Mouse (Mus musculus) midbrain, embryonic 14.5 days (tissue): ENCODE measurements at regions not wholly inside any gene's neighbourhood (a gene's known extent, or its start where the extent isn't known, plus 50 kb on each side); places are given as distances from the start of the nearest gene placed in this dataset.
"Not testable (repeated sequence)": the region's sequence is repeated elsewhere in the genome, so short reads cannot be mapped to it uniquely, and the experiment has no call there.

Experiments used
- ATAC-seq: fragments of 200-750 bp; cut with Nextera tagmentation; 2 replicates; pipeline ENCODE4 v1.8.0; 2017; ENCODE audit warnings: moderate number of reproducible peaks, moderate library complexity; ENCODE audit not compliant: low FRiP score, low TSS enrichment
- DNase-seq: peaks from one replicate; pipeline ENCODE4 v3.0.0-alpha.2; 2015
- H3K27ac ChIP-seq: fragments of 300-500 bp; sonication (generic); replicated peaks from 2 replicates; pipeline ENCODE4 v1.5.1; 2014; ENCODE audit warnings: mild to moderate bottlenecking, low read depth, low read length, moderate library complexity
- H3K27me3 ChIP-seq: fragments of 300-500 bp; sonication (generic); 2 replicates; pipeline ENCODE4 v1.6.1; 2014; ENCODE audit warnings: low read length, control low read depth, mixed read lengths; ENCODE audit not compliant: control insufficient read depth, insufficient read depth
- H3K36me3 ChIP-seq: fragments of 300-500 bp; sonication (generic); 2 replicates; pipeline ENCODE4 v1.6.1; 2014; ENCODE audit warnings: low read length, control low read depth; ENCODE audit not compliant: control insufficient read depth, insufficient read depth
- H3K4me1 ChIP-seq: fragments of 300-500 bp; sonication (generic); 2 replicates; pipeline ENCODE4 v1.6.1; 2014; ENCODE audit warnings: mild to moderate bottlenecking, antibody characterized with exemption, low read length, control low read depth; ENCODE audit not compliant: control insufficient read depth, insufficient read depth
- H3K4me2 ChIP-seq: fragments of 300-500 bp; sonication (generic); 2 replicates; pipeline ENCODE4 v1.6.1; 2014; ENCODE audit warnings: mild to moderate bottlenecking, low read length, moderate library complexity
- H3K4me3 ChIP-seq: fragments of 300-500 bp; sonication (generic); replicated peaks from 2 replicates; pipeline ENCODE4 v1.5.1; 2014; ENCODE audit warnings: low read depth, low read length
- H3K9ac ChIP-seq: fragments of 300-500 bp; sonication (generic); replicated peaks from 2 replicates; pipeline ENCODE4 v1.6.1; 2014; ENCODE audit warnings: mild to moderate bottlenecking, low read length, moderate library complexity
- H3K9me3 ChIP-seq: fragments of 300-500 bp; sonication (generic); 2 replicates; pipeline ENCODE4 v1.6.1; 2016; ENCODE audit warnings: low read length, control low read depth, mixed read lengths; ENCODE audit not compliant: control insufficient read depth
- WGBS: fragments of 180-500 bp; shearing (Covaris S2); extraction: QIAGEN DNeasy Blood & Tissue Kit; methylation state at CpG from one replicate; pipeline ENCODE4 v1.1.7; 2014; 5-methylcytosine and 5-hydroxymethylcytosine counted together

DNA sequence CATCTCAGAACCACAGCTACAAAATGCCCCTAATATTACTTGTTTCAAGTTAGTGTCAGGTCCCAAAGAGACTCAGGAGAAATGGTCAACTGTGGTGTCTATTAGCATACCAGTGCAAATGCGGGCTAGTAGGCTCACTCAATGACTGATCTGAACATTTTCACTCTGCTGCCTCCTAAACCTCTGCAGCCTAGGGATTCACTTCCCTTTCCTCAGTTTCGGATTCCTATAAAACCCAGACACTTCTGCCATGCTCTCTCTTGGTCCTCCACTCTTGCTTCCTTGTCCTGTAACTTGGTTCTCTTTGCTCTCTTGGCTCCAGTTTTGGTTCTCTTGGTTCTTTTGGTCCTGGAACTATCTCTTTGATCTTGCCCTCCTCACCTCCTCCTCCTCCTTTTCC, 206.3 kb upstream of the Spef2 start:
- Histone ChIP-seq H3K27me3 (no peaks in the 10 kb centered on the region), H3K27ac (no peak overlapping the region), H3K9me3 (no peaks in the 10 kb centered on the region), H3K4me2 (no peak overlapping the region), H3K4me1 (no peaks in the 10 kb centered on the region), H3K4me3 (no peak overlapping the region), H3K9ac (no peak overlapping the region), H3K36me3 (no peaks in the 10 kb centered on the region)
- no peak for DNase-seq
- 87% methylated on average over 2 of the region's 2 CpGs for WGBS
- no peak for ATAC-seq

DNA sequence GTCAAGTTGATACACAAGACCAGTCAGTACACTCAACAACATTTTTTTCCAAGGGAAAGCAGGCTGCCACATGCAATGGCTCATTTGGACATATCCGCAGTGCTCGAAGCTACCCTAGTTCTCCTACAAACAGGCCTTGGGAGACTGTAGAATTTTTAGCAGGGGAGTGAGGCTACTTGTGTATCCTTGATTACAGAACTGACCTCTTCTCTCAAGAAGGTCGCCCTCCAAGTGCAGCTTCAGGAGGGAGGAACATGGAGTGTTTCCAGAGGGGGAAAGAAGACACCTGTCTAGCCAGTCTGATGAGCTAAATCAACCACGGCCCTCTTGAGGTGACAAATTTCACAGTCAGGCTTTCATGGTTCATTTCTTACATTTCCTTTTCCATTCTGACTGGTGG, 202.0 kb upstream of the Prlr start:
- no peak for DNase-seq
- no peak for ATAC-seq
- H3K27me3 ChIP-seq: no peaks in the 10 kb centered on the region
- WGBS: 78% methylated on average over 4 of the region's 4 CpGs
- H3K4me2 ChIP-seq: no peak overlapping the region
- no peaks in the 10 kb centered on the region for H3K4me1 ChIP-seq
- H3K9ac ChIP-seq: no peak overlapping the region
- H3K36me3 ChIP-seq: no peaks in the 10 kb centered on the region
- H3K27ac ChIP-seq: no peak overlapping the region
- H3K4me3 ChIP-seq: no peak overlapping the region
- no peaks in the 10 kb centered on the region for H3K9me3 ChIP-seq

DNA sequence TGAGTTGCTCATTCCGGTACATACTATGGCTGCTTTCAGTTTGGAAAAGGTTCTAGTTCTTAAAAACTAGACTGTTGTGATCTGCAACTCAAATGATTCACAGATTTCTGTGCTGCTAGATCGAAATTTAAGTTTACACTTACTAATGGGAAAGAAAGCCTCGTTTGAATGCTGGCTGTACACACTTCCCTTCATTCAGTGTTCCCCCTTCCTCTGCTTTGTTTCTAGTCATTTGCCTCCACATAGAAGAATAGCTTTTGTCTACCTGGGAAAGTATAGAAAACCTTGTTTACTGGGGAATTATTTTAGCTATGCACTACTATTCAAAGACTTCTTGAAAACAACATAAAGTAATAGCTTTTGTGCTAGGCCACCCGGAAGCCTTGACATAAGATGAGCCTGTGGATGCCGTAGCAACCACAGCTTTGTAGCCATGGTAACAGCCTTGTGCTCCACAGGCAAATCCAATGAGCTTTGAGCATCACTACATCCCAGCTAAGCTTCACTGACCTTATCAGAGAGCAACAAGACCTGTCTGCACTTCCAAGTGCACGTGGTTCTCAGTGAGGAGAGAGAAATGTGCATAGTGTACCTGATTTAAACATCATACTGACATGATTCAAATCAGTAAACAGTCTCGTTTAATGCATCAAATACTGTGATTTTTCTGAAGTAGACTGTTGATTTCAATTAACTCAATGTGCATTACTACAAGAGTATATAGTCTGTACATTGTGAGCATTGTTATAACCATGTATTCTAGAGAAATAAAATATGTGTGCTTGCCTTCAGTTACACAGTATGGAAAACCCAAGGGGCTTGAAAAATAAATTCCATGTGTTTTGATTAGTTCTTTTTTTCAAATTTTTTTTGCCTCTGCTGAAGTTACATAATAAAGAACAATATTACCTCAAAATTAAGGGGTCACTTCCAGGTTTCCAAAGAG, 165.5 kb upstream of the Prlr start:
- no peaks in the 10 kb centered on the region for H3K36me3 ChIP-seq
- no peaks in the 10 kb centered on the region for H3K27me3 ChIP-seq
- H3K27ac ChIP-seq: peak overlapping the region; percentile 20
- no peak overlapping the region for H3K4me2 ChIP-seq
- H3K4me1 ChIP-seq: peaks cover 14% of the 10 kb centered on the region
- H3K9ac ChIP-seq: no peak overlapping the region
- peak; percentile 94 for ATAC-seq
- no peaks in the 10 kb centered on the region for H3K9me3 ChIP-seq
- 25% methylated on average over 7 of the region's 7 CpGs for WGBS
- DNase-seq: peak; percentile 87
- H3K4me3 ChIP-seq: no peak overlapping the region

DNA sequence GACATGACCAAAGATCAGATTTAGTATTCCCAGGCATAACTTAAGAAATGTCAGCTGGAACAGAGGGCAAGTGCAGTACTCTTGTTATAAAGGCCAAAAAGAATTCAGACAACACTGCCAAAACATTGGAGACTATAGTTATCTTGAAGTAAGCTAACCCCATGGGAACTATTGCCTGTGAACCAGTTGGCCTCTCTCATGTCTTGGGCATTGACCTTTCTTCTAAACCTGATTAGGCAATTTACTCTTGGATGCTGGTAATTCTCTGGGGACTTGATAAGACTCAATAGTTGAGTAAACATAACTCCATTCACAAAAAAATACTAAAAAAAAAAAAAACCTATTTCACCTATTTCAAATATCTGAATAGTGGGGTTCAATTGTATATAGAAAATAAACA, 159.8 kb upstream of the Prlr start:
- H3K9me3 ChIP-seq: no peaks in the 10 kb centered on the region
- ATAC-seq: no peak
- no peaks in the 10 kb centered on the region for H3K36me3 ChIP-seq

DNA sequence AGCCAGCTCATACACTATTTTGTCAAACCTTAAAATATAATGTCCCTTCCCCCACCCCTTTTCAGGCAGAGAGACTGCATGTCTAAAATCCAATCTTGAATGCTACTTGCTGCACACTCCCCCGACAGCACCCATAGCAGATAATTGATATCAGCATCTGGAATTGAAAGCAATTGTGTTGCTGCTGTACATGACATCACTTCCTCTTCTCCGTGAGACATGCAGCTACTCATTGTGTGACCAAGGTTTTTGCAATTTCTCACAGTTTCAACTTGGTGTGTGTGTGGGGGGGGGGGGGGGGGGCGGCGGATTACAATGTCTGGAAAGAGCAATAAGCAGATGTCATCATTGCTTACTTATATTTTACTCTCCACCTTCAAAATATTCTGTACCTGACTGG, 147.1 kb upstream of the Prlr start:
- DNase-seq: no peak
- H3K9me3 ChIP-seq: no peaks in the 10 kb centered on the region
- no peak overlapping the region for H3K4me2 ChIP-seq
- no peak overlapping the region for H3K4me3 ChIP-seq
- no peak overlapping the region for H3K9ac ChIP-seq
- H3K27ac ChIP-seq: no peak overlapping the region
- no peaks in the 10 kb centered on the region for H3K36me3 ChIP-seq
- H3K4me1 ChIP-seq: no peaks in the 10 kb centered on the region
- ATAC-seq: no peak
- WGBS: 88% methylated on average over 4 of the region's 4 CpGs
- H3K27me3 ChIP-seq: no peaks in the 10 kb centered on the region

More for the DNA sequence above, 159.8 kb upstream of the Prlr start:
- H3K9ac ChIP-seq: no peak overlapping the region
- no peak for DNase-seq
- H3K27me3 ChIP-seq: no peaks in the 10 kb centered on the region
- H3K27ac ChIP-seq: no peak overlapping the region
- H3K4me3 ChIP-seq: no peak overlapping the region
- H3K4me2 ChIP-seq: no peak overlapping the region
- H3K4me1 ChIP-seq: 0 out of 2 replicates have a peak, but pooled peaks cover under 1% of the 10 kb centered on the region

DNA sequence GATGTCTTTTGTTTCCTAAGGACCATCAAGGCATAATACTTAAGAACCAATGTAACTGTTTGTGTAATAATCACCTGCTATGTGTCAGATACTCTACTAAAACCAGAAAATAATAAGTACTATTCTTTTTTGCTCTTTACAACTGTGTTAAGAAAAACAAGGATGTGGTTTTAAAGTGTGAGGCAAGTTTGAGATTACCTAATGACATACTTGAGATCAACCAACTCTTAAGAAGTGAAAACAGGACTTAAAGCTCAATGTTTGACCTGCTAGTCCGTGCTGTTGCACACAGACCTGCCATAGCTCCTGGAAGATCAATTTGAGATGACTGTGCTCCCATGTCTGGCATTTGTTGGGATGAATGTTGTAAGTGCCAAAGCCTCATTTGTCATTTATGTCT, 141.5 kb upstream of the Prlr start:
- Histone ChIP-seq H3K4me2 (no peak overlapping the region), H3K9me3 (no peaks in the 10 kb centered on the region), H3K36me3 (no peaks in the 10 kb centered on the region), H3K9ac (no peak overlapping the region), H3K27me3 (no peaks in the 10 kb centered on the region), H3K27ac (no peak overlapping the region), H3K4me1 (no peaks in the 10 kb centered on the region), H3K4me3 (no peak overlapping the region)
- 55% methylated on average over 1 of the region's 1 CpGs for WGBS
- DNase-seq (no peak), ATAC-seq (no peak)

DNA sequence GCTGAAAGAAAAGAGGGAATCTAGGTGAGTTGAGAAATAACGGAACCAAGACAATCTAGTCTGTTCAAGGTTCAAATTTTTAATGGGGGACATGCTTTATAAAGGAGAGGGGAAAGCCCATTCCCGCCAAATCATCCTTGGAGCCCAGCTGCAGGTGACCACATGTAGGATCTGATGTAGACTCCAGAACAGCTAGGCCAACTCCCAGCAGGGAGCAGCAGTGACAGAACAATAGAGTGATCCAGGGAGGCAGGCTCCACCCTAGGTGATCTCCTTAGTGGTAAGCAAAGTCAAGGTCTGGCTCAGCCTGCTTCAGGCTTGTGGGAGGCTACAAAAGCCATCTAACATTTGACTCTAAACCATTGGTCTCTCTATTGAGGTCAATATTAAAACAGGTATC, 140.5 kb upstream of the Prlr start:
- H3K9ac ChIP-seq, ATAC-seq: not testable (repeated sequence)

DNA sequence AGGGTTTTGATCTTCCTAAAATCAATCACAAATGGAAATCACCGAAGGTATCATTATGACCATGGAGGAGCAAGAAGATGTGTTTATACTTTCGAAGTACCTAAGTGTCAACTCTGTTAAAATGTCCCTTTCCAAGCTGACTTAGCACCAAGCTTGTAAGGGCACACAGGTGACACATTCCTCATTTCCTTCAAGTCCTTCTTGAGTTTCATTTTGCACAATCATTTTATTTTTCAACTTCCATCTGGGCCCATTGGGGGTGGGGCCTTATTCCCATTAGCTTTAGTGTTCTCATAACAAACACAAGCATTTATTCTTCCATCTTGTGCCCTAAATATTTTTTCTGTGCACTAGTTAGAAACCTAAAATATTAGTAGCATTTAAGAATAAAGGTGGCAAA, 103.5 kb upstream of the Prlr start:
- no peak for ATAC-seq

More for the DNA sequence above, 140.5 kb upstream of the Prlr start:
- not testable (repeated sequence) for H3K4me2 ChIP-seq, H3K4me1 ChIP-seq, H3K4me3 ChIP-seq, H3K9me3 ChIP-seq, H3K36me3 ChIP-seq, H3K27ac ChIP-seq, DNase-seq, H3K27me3 ChIP-seq
- 82% methylated on average over 2 of the region's 2 CpGs for WGBS

DNA sequence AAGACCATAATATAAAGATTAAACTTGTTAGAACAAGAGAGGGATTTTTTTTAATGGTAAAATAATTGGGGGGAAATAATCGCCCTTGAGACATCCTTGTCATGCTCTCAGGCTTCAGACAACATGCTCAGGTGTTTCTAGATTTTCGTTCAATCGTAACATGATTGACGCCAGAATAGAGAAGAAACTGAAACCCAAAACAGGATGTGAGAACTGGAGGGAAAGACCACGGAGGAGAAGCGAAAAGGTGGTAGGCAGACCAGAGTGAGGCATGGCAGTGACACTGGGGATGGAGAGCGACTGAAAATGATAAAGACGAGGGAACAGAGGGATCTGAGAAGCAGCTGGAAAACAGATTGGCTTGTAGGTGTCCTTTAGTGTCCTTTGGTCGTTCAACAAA, 102.1 kb upstream of the Prlr start:
- H3K4me3 ChIP-seq: no peak overlapping the region
- no peak overlapping the region for H3K9ac ChIP-seq
- no peaks in the 10 kb centered on the region for H3K36me3 ChIP-seq
- WGBS: 78% methylated on average over 9 of the region's 9 CpGs
- H3K4me2 ChIP-seq: no peak overlapping the region
- DNase-seq: no peak
- H3K9me3 ChIP-seq: no peaks in the 10 kb centered on the region
- no peaks in the 10 kb centered on the region for H3K4me1 ChIP-seq
- ATAC-seq: no peak
- no peaks in the 10 kb centered on the region for H3K27me3 ChIP-seq
- H3K27ac ChIP-seq: no peak overlapping the region

More for the DNA sequence above, 103.5 kb upstream of the Prlr start:
- Histone ChIP-seq H3K4me1 (no peaks in the 10 kb centered on the region), H3K27ac (no peak overlapping the region), H3K27me3 (no peaks in the 10 kb centered on the region), H3K9ac (no peak overlapping the region), H3K4me2 (no peak overlapping the region), H3K9me3 (no peaks in the 10 kb centered on the region), H3K36me3 (no peaks in the 10 kb centered on the region), H3K4me3 (no peak overlapping the region)
- no peak for DNase-seq
- 91% methylated on average over 2 of the region's 2 CpGs for WGBS
